Mouse (Mus musculus) gastrocnemius, postnatal 25 days (tissue): ENCODE measurements around the gene Aldh4a1. TPM values are rescaled to one million over a fixed set of nuclear protein-coding genes. Genes with fewer than 3 reads are reported as not detected.

Experiments
- DNase-seq: peaks from one replicate; pipeline ENCODE4 v3.0.0; 2022
- microRNA-seq, 2 experiments: library from miRNA; unstranded; fragments of <30 nt; microRNA quantifications; one replicate each; pipeline ENCODE4 v1.2.0; 2021; ENCODE audit warnings: borderline replicate concordance in 2 of 2
- total RNA-seq, 2 experiments: library from RNA; stranded (reverse); gene quantifications; 1 replicate in 1 of 2; 2 replicates in 1 of 2; pipeline ENCODE4 v1.2.3; 2021

Gene Aldh4a1
- total RNA-seq, 2 experiments from 2014 or later, result 62.2 to 72.0 TPM

- no peak for DNase-seq
Measured at GRCm38 (mm10) chr4:139675696-139676095, 53.0 kb downstream of the Aldh4a1 start.

GRCm38 (mm10) chr4:139683728-139684638 is 61.3 kb downstream of the Aldh4a1 start:
- DNase-seq, result no peak

GRCm38 (mm10) chr4:139684639-139685017 is 62.0 kb downstream of the Aldh4a1 start:
- no peak for DNase-seq

- no peak for DNase-seq
Measured at GRCm38 (mm10) chr4:139688058-139688457, 65.4 kb downstream of the Aldh4a1 start.

- DNase-seq, result peak; percentile 19
Measured at GRCm38 (mm10) chr4:139689627-139690269, 67.1 kb downstream of the Aldh4a1 start.

GRCm38 (mm10) chr4:139693315-139693714 is 70.6 kb downstream of the Aldh4a1 start:
- no peak for DNase-seq

GRCm38 (mm10) chr4:139697755-139698154 is 75.1 kb downstream of the Aldh4a1 start:
- DNase-seq, result peak; percentile 25

- DNase-seq, result peak; percentile 18
Measured at GRCm38 (mm10) chr4:139698602-139699001, 75.9 kb downstream of the Aldh4a1 start.

Small RNAs within 50 kb of the gene (microRNA-seq; reads per million reads assigned to microRNA genes)
- gene Gm25571 (0 reads per million in 2 experiments), gene Mir7020 (0 to 0.26 reads per million in 2 experiments)

Other genes with a start within 250 kb of the Aldh4a1 start
- gene Iffo2, start 92.3 kb upstream of the Aldh4a1 start, total RNA-seq, result 1 to 10 TPM; 2.2 to 2.7 TPM
- gene Gm21969, start 19.7 kb upstream of the Aldh4a1 start, total RNA-seq, result under 1 TPM in 1 of 2 experiments, not detected in 1; 0.08 TPM
- not detected for gene Tas1r2, start 30.7 kb downstream of the Aldh4a1 start, total RNA-seq
- 1 to 10 TPM; 1.6 to 2.4 TPM for gene Pax7, start 210.7 kb downstream of the Aldh4a1 start, total RNA-seq